Mouse (Mus musculus) forebrain, embryonic 10.5 days (tissue): ENCODE measurements at regions not wholly inside any gene's neighbourhood (a gene's known extent, or its start where the extent isn't known, plus 50 kb on each side); places are given as distances from the start of the nearest gene placed in this dataset.

ENCODE experiments used
- DNase-seq: peaks from one replicate; pipeline ENCODE4 v3.0.0-alpha.2; 2017; ENCODE audit warnings: low spot score; ENCODE audit errors: extremely low spot score
- H3K27ac ChIP-seq: fragments of 300-500 bp; sonication (generic); 2 replicates; pipeline ENCODE4 v1.5.1; 2016; ENCODE audit warnings: mild to moderate bottlenecking
- H3K27me3 ChIP-seq: fragments of 300-500 bp; sonication (generic); 2 replicates; pipeline ENCODE4 v1.6.1; 2016; ENCODE audit warnings: mild to moderate bottlenecking; ENCODE audit not compliant: poor library complexity, severe bottlenecking
- H3K36me3 ChIP-seq: fragments of 300-500 bp; sonication (generic); replicated peaks from 2 replicates; pipeline ENCODE4 v1.6.1; 2016; ENCODE audit warnings: mild to moderate bottlenecking, moderate library complexity
- H3K4me1 ChIP-seq: fragments of 300-500 bp; sonication (generic); 2 replicates; pipeline ENCODE4 v1.6.1; 2016
- H3K4me3 ChIP-seq: fragments of 300-500 bp; sonication (generic); 2 replicates; pipeline ENCODE4 v1.5.1; 2016; ENCODE audit warnings: mild to moderate bottlenecking, moderate library complexity
- H3K9me3 ChIP-seq: fragments of 300-500 bp; sonication (generic); 2 replicates; pipeline ENCODE4 v1.6.1; 2016; ENCODE audit warnings: mild to moderate bottlenecking, moderate library complexity
- WGBS: fragments of 180-500 bp; shearing (Covaris S2); methylation state at CpG from one replicate; pipeline ENCODE4 v1.1.7; 2016; 5-methylcytosine and 5-hydroxymethylcytosine counted together

DNA sequence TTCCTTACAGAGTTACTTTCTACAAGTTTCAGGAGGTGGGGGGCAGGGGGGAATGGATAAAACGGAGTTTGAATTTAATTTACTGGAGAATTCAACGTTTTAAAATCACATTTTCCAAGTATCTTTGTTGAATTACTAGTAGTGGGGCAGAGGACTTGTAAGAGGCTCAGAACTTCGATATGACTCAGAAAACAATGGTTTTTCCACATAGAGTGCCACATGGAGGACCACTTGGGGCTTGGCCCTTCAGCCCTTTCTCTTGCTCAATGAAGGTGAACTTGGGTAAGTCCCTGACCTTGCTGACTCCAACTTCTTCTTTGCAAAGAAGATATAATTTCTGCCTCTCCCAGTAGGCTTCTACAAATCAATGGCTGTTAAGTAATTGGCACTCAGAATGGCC is 99.8 kb downstream of the Etaa1 start:
- H3K4me1 ChIP-seq = peaks cover 4% of the 10 kb centered on the region; the same call in 1 of the 2 replicates
- no peaks in the 10 kb centered on the region for H3K36me3 ChIP-seq
- H3K27me3 ChIP-seq = no peaks in the 10 kb centered on the region
- WGBS = 68% methylated on average over 3 of the region's 3 CpGs
- H3K9me3 ChIP-seq = no peaks in the 10 kb centered on the region
- no peak overlapping the region for H3K27ac ChIP-seq
- DNase-seq = no peak
- H3K4me3 ChIP-seq = no peak overlapping the region

DNA sequence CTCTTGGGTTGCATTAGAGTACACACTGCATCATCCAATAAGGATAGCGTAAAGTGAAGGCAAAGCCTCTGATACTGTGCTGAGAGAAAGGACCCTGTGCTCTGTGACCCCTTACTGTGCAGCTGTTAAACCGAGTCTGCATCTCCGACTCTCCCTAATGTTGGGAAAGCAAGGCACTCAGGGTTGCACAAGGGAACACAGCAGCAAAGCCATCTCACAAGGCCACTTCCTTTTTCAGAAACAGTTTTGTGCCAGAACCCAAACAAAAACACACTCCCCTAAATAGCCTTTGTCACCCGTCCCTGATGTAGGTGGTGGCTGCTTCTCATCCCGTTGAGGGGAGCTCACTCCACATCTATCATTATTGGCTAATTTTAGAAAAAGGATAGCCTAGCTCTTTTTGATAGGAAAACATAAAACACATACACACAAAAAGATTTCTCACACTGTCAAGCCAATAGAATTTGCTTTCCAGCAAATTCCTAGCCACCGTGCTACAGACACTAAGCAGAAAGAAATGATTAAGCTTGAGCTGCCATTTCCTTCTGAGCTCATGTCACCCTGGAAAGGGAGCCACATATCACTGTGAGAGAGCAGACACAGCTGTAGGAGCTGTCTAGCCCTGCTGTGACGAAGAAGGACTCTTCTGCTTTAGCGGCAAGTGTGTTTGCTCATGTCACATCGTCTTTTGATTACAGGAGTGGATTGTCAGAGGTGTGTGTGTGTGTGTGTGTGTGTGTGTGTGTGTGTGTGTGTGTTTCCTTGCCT is 94.1 kb downstream of the Etaa1 start:
- WGBS = 78% methylated on average over 9 of the region's 9 CpGs
- no peak for DNase-seq
- no peaks in the 10 kb centered on the region for H3K27me3 ChIP-seq
- no peak overlapping the region for H3K4me3 ChIP-seq
- no peaks in the 10 kb centered on the region for H3K9me3 ChIP-seq
- no peaks in the 10 kb centered on the region for H3K4me1 ChIP-seq
- no peaks in the 10 kb centered on the region for H3K36me3 ChIP-seq
- no peak overlapping the region for H3K27ac ChIP-seq

GRCm38 (mm10) chr11:17864833-17865397 is 88.8 kb downstream of the Etaa1 start:
- no peaks in the 10 kb centered on the region for H3K36me3 ChIP-seq
- peaks cover 3% of the 10 kb centered on the region; the same call in 1 of the 2 replicates for H3K4me1 ChIP-seq
- no peaks in the 10 kb centered on the region for H3K27me3 ChIP-seq
- no peak overlapping the region for H3K4me3 ChIP-seq
- no peak for DNase-seq
- 74% methylated on average over 4 of the region's 4 CpGs for WGBS
- no peaks in the 10 kb centered on the region for H3K9me3 ChIP-seq
- no peak overlapping the region for H3K27ac ChIP-seq

GRCm38 (mm10) chr11:17870690-17871089 is 83.0 kb downstream of the Etaa1 start:
- Histone ChIP-seq H3K27ac (no peak overlapping the region), H3K4me3 (no peak overlapping the region), H3K27me3 (no peaks in the 10 kb centered on the region), H3K4me1 (no peaks in the 10 kb centered on the region), H3K36me3 (no peaks in the 10 kb centered on the region), H3K9me3 (no peaks in the 10 kb centered on the region)
- WGBS = 81% methylated on average over 2 of the region's 2 CpGs
- no peak for DNase-seq

GRCm38 (mm10) chr11:17871920-17872319 is 81.8 kb downstream of the Etaa1 start:
- Histone ChIP-seq H3K27ac (no peak overlapping the region), H3K27me3 (no peaks in the 10 kb centered on the region), H3K9me3 (no peaks in the 10 kb centered on the region), H3K36me3 (no peaks in the 10 kb centered on the region), H3K4me1 (no peaks in the 10 kb centered on the region), H3K4me3 (no peak overlapping the region)
- no peak for DNase-seq
- WGBS = 86% methylated on average over 7 of the region's 7 CpGs

GRCm38 (mm10) chr11:17883276-17883675 is 70.4 kb downstream of the Etaa1 start:
- Histone ChIP-seq H3K27me3 (no peaks in the 10 kb centered on the region), H3K4me1 (no peaks in the 10 kb centered on the region), H3K27ac (no peak overlapping the region), H3K9me3 (no peaks in the 10 kb centered on the region), H3K36me3 (no peaks in the 10 kb centered on the region), H3K4me3 (no peak overlapping the region)
- 72% methylated on average over 1 of the region's 1 CpGs for WGBS
- DNase-seq = no peak
